In genomic region chr9:100613501-100614071, GRCm38 (mm10) we compare ENCODE assay signal across 17 mouse cellular contexts. TPM values are rescaled to one million over a fixed set of nuclear protein-coding genes. Genes with fewer than 3 reads are reported as not detected.
"Had no signal": no experiment of that assay in that cellular context is flagged by ENCODE, and none has a peak within 500 bp of the region (broad histone marks: within the 10 kb centered on the region; RNA-seq: fewer than 3 reads in every experiment).

No protein-coding gene starts in this region.

- H3K27ac ChIP-seq: limb, embryonic 13.5 days; liver, embryonic 15.5 days; midbrain, embryonic 12.5 days; neural tube, embryonic 12.5 days; stomach, embryonic 15.5 days had no signal

- H3K36me3 ChIP-seq: limb, embryonic 13.5 days; liver, embryonic 15.5 days; midbrain, embryonic 12.5 days; neural tube, embryonic 12.5 days; stomach, embryonic 15.5 days had no signal

- H3K9me3 ChIP-seq: limb, embryonic 13.5 days; liver, embryonic 15.5 days; midbrain, embryonic 12.5 days; neural tube, embryonic 12.5 days; stomach, embryonic 15.5 days had no signal

- DNase-seq: kidney, adult 8-10 months; kidney, postnatal 25 days; layer of hippocampus, postnatal 36 days; lung, adult 2 months; lung, postnatal 36 days; right cerebral cortex, postnatal 14 days; thymus, adult 2 months; thymus, postnatal 25 days had no signal

- H3K27me3 ChIP-seq: limb, embryonic 13.5 days; liver, embryonic 15.5 days; midbrain, embryonic 12.5 days; neural tube, embryonic 12.5 days; stomach, embryonic 15.5 days had no signal

- H3K4me1 ChIP-seq: liver, embryonic 15.5 days had no signal

- ATAC-seq: lung, postnatal 0 days had no signal

- H3K4me3 ChIP-seq: limb, embryonic 13.5 days; liver, embryonic 15.5 days; midbrain, embryonic 12.5 days; neural tube, embryonic 12.5 days; stomach, embryonic 15.5 days had no signal

- H3K9ac ChIP-seq: limb, embryonic 13.5 days; liver, embryonic 15.5 days; midbrain, embryonic 12.5 days; neural tube, embryonic 12.5 days; stomach, embryonic 15.5 days had no signal

- H3K4me2 ChIP-seq: limb, embryonic 13.5 days; liver, embryonic 11.5 days; liver, embryonic 15.5 days; midbrain, embryonic 12.5 days; neural tube, embryonic 12.5 days; stomach, embryonic 15.5 days had no signal

RNA-seq across cellular contexts. Expression of gene Slc35g2, which starts 42.7 kb away (rescaled TPM):
- total RNA-seq: monocyte, adult 5-6 weeks; neutrophil, adult 5-6 weeks had no signal
